Mouse (Mus musculus) intestine, embryonic 15.5 days (tissue): ENCODE measurements around the gene Cdh22. TPM values are rescaled to one million over a fixed set of nuclear protein-coding genes. Genes with fewer than 3 reads are reported as not detected.

Source experiments
- ATAC-seq: fragments of 200-750 bp; cut with Nextera tagmentation; 2 replicates; pipeline ENCODE4 v1.8.0; 2017; ENCODE audit warnings: moderate TSS enrichment, moderate library complexity
- H3K27ac ChIP-seq: fragments of 300-500 bp; sonication (generic); 2 replicates; pipeline ENCODE4 v1.5.1; 2015; ENCODE audit warnings: mild to moderate bottlenecking, inconsistent platforms
- H3K27me3 ChIP-seq: fragments of 300-500 bp; sonication (generic); replicated peaks from 2 replicates; pipeline ENCODE4 v1.6.1; 2015; ENCODE audit warnings: inconsistent platforms
- H3K36me3 ChIP-seq: fragments of 300-500 bp; sonication (generic); 2 replicates; pipeline ENCODE4 v1.6.1; 2015; ENCODE audit warnings: inconsistent platforms
- H3K4me1 ChIP-seq: fragments of 300-500 bp; sonication (generic); replicated peaks from 2 replicates; pipeline ENCODE4 v1.6.1; 2015; ENCODE audit warnings: inconsistent platforms
- H3K4me2 ChIP-seq: fragments of 300-500 bp; sonication (generic); replicated peaks from 2 replicates; pipeline ENCODE4 v1.6.1; 2015; ENCODE audit warnings: mild to moderate bottlenecking, inconsistent platforms
- H3K4me3 ChIP-seq: fragments of 300-500 bp; sonication (generic); replicated peaks from 2 replicates; pipeline ENCODE4 v1.5.1; 2015; ENCODE audit warnings: inconsistent platforms
- H3K9ac ChIP-seq: fragments of 300-500 bp; sonication (generic); 2 replicates; pipeline ENCODE4 v1.6.1; 2015; ENCODE audit warnings: inconsistent platforms
- H3K9me3 ChIP-seq: fragments of 300-500 bp; sonication (generic); 2 replicates; pipeline ENCODE4 v1.6.1; 2016; ENCODE audit warnings: inconsistent platforms
- WGBS: fragments of 180-500 bp; shearing (Covaris S2); methylation state at CpG from one replicate; pipeline ENCODE4 v1.1.7; 2015; 5-methylcytosine and 5-hydroxymethylcytosine counted together
- polyA plus RNA-seq: library from polyadenylated mRNA; unstranded; fragments of >200 nt; fragmentation: Nextera tagmentation; extraction: Ambion mirVana; gene quantifications from 2 replicates; pipeline ENCODE4 v1.2.1, GENCODE M21; 2015

Gene Cdh22
- polyA plus RNA-seq, 1 experiment from 2014 or later = 0.62 TPM

- Histone ChIP-seq H3K4me2 (no peak overlapping the region), H3K27ac (no peak overlapping the region), H3K36me3 (no peaks in the 10 kb centered on the region), H3K27me3 (peaks cover 79% of the 10 kb centered on the region), H3K4me3 (no peak overlapping the region), H3K9ac (no peak overlapping the region), H3K9me3 (no peaks in the 10 kb centered on the region), H3K4me1 (no peaks in the 10 kb centered on the region)
- ATAC-seq = no peak
- 5% methylated on average over 11 of the region's 11 CpGs for whole genome bisulfite sequencing
Observed at GRCm38 (mm10) chr2:165243122-165243720, 8.6 kb upstream of the Cdh22 start.

GRCm38 (mm10) chr2:165242575-165242974, 7.9 kb upstream of the Cdh22 start:
- Histone ChIP-seq H3K4me2 (no peak overlapping the region), H3K27me3 (peaks cover 83% of the 10 kb centered on the region), H3K9me3 (no peaks in the 10 kb centered on the region), H3K27ac (no peak overlapping the region), H3K4me3 (no peak overlapping the region), H3K36me3 (no peaks in the 10 kb centered on the region), H3K4me1 (no peaks in the 10 kb centered on the region), H3K9ac (no peak overlapping the region)
- no peak for ATAC-seq
- WGBS = 3% methylated on average over 13 of the region's 13 CpGs

GRCm38 (mm10) chr2:165241786-165242185, 7.1 kb upstream of the Cdh22 start:
- Histone ChIP-seq H3K27me3 (peaks cover 87% of the 10 kb centered on the region), H3K4me3 (no peak overlapping the region), H3K4me2 (no peak overlapping the region), H3K27ac (no peak overlapping the region), H3K36me3 (no peaks in the 10 kb centered on the region), H3K4me1 (no peaks in the 10 kb centered on the region), H3K9ac (no peak overlapping the region), H3K9me3 (no peaks in the 10 kb centered on the region)
- 46% methylated on average over 7 of the region's 7 CpGs for WGBS
- ATAC-seq = no peak

DNA sequence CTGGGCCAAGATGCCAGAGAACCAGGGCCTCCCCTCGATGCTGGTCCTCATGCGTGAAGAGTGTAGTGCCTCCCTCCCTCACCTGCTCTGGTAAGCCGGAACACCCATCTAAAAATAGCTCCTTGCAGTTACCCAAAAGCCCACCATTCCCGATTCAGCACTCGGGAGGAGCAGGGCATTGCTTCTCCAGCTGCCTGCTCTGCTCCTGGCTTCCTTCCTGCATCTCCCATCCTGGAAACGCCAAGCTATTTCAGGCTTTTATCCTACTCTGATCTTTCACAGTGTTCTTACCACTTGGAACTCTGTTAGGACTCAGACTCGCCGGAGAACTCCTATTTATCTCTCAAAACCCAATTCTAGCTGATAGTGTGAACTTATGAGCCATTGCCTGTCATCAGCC, 5.7 kb upstream of the Cdh22 start:
- H3K36me3 ChIP-seq = no peaks in the 10 kb centered on the region
- H3K27ac ChIP-seq = no peak overlapping the region
- H3K27me3 ChIP-seq = peaks cover 90% of the 10 kb centered on the region
- H3K9me3 ChIP-seq = no peaks in the 10 kb centered on the region
- ATAC-seq = no peak
- H3K4me1 ChIP-seq = no peaks in the 10 kb centered on the region
- no peak overlapping the region for H3K9ac ChIP-seq
- H3K4me2 ChIP-seq = no peak overlapping the region
- no peak overlapping the region for H3K4me3 ChIP-seq
- 31% methylated on average over 8 of the region's 8 CpGs for WGBS

- H3K27ac ChIP-seq = no peak overlapping the region
- no peaks in the 10 kb centered on the region for H3K9me3 ChIP-seq
- ATAC-seq = no peak
- no peaks in the 10 kb centered on the region for H3K36me3 ChIP-seq
- no peak overlapping the region for H3K9ac ChIP-seq
- peaks cover 5% of the 10 kb centered on the region; the same call in 1 of the 2 replicates for H3K4me1 ChIP-seq
- H3K4me3 ChIP-seq = no peak overlapping the region
- H3K4me2 ChIP-seq = no peak overlapping the region
- 7% methylated on average over 15 of the region's 15 CpGs for WGBS
- H3K27me3 ChIP-seq = peaks cover 94% of the 10 kb centered on the region
Observed at GRCm38 (mm10) chr2:165239533-165240144, 5.0 kb upstream of the Cdh22 start.

DNA sequence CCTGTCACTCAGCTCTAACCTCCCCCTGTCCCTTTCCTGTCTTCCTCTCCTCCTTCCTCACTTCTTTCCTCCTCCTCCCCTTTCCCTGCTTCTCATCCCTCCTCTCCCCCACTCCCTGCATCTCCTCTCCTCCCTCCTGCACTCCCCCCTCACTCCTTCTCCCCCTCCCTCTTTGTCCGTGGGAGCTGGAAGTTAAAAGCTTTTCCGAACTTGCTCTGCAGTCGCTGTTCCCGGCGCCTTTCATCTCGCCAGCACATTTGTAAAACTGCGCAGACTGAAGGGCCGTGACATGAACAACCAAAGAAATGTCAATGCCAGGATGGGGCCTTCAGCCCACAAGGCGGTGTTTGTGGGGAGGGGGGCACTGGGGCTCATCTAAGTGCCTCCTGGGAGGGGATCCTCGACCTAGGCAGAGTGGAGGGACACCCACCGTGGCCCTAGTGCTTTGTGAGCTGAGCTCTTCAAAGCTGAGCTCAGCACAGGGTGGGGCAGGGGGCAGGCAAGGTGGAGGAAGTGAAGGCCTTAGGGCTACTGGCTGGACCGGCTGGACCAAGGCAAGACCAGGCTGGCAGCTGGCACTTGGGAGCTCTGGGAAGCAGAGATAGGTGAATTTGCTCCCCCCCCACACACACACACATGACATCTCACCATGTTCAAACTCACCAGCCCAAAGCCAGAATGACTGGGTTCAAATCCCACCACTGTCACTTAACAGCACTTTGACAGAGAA, 3.9 kb upstream of the Cdh22 start:
- peaks cover 95% of the 10 kb centered on the region for H3K27me3 ChIP-seq

DNA sequence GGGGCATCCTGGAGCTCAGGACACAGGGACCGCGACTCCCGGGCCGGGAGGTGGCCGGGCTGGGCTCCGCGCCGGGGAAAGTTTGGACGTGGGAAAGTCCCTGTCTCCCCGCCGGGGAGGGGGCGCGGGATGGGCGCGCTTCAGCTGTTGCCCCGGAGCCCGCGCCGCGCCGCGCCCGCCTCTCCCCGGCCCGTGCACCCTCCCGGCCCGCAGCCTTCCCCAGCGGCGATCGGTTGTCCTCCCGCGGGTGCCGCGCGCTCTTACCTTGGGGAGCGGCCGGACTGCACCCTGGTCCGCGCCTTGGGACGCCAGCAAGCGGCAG, 401 bp downstream of the Cdh22 start:
- no peaks in the 10 kb centered on the region for H3K36me3 ChIP-seq

More for the DNA sequence above, 3.9 kb upstream of the Cdh22 start:
- Histone ChIP-seq H3K4me3 (no peak overlapping the region), H3K4me1 (peaks cover 14% of the 10 kb centered on the region), H3K4me2 (no peak overlapping the region), H3K9me3 (no peaks in the 10 kb centered on the region), H3K9ac (no peak overlapping the region), H3K27ac (no peak overlapping the region), H3K36me3 (no peaks in the 10 kb centered on the region)
- no peak for ATAC-seq
- 10% methylated on average over 12 of the region's 12 CpGs for WGBS

GRCm38 (mm10) chr2:165233491-165234290, 962 bp downstream of the Cdh22 start:
- 2% methylated on average over 82 of the region's 82 CpGs for WGBS

More for the DNA sequence above, 401 bp downstream of the Cdh22 start:
- H3K4me2 ChIP-seq = peak overlapping the region; percentile 97
- WGBS = under 1% methylated on average over 38 of the region's 41 CpGs
- peak; percentile 67; the same call in 1 of the 2 replicates for ATAC-seq
- H3K27me3 ChIP-seq = peaks cover 92% of the 10 kb centered on the region
- H3K9ac ChIP-seq = peak overlapping the region; percentile 47
- peak overlapping the region; percentile 54 for H3K4me3 ChIP-seq
- no peak overlapping the region for H3K27ac ChIP-seq
- H3K4me1 ChIP-seq = peaks cover 18% of the 10 kb centered on the region
- H3K9me3 ChIP-seq = no peaks in the 10 kb centered on the region

DNA sequence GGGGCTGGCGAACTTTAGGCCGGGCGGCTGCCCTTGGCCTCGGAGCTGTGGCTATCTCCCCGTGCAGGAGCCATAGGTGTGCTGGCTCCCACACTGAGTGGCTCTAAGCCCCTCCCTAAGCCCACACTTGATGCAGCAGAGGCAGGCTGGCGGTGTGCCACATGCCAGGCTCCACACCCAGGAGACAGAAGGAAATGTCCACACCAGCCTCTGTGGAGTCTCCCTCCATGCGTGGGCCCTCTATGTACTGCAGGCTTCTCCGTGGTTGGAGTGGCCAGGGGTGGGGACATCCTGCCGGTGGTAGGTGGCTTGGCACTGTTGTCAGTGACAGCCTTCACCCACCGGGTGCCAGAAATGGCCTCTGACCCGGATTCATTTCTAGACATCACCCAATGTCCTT, 5.6 kb downstream of the Cdh22 start:
- H3K9me3 ChIP-seq = no peaks in the 10 kb centered on the region
- H3K4me3 ChIP-seq = no peak overlapping the region
- H3K27me3 ChIP-seq = peaks cover 67% of the 10 kb centered on the region
- no peaks in the 10 kb centered on the region for H3K36me3 ChIP-seq
- 88% methylated on average over 11 of the region's 11 CpGs for WGBS
- H3K9ac ChIP-seq = no peak overlapping the region
- no peak overlapping the region for H3K27ac ChIP-seq
- H3K4me1 ChIP-seq = peaks cover 9% of the 10 kb centered on the region
- no peak for ATAC-seq
- no peak overlapping the region for H3K4me2 ChIP-seq

More at GRCm38 (mm10) chr2:165233491-165234290, 962 bp downstream of the Cdh22 start:
- Histone ChIP-seq H3K4me1 (peaks cover 18% of the 10 kb centered on the region), H3K4me2 (peak overlapping the region; percentile 97), H3K4me3 (peak overlapping the region; percentile 54), H3K27me3 (peaks cover 92% of the 10 kb centered on the region), H3K9ac (peak overlapping the region; percentile 47), H3K27ac (no peak overlapping the region), H3K9me3 (no peaks in the 10 kb centered on the region), H3K36me3 (no peaks in the 10 kb centered on the region)
- ATAC-seq = peak; percentile 19; the same call in 1 of the 2 replicates

DNA sequence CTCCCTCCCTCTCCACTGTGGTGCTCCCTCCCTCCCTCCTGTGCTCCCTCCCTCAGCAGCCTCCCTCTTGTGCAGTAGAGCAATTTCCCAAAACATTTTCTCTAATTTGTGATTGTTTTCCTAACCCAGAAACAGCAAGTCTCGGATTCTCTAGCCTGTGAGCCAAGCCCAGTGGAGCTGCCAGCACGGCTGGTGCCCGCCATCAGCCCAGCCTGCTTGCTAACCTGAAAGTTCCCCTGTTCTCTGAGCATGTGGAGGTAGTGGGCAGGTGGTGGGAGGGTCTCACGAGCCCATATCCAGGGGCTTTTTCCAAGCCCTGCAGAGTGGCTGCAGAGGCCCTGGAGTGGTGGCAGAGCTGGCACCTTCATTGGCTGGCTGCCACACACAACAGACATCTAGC, 10.8 kb downstream of the Cdh22 start:
- Histone ChIP-seq H3K27me3 (peaks cover 60% of the 10 kb centered on the region), H3K9me3 (no peaks in the 10 kb centered on the region), H3K36me3 (no peaks in the 10 kb centered on the region), H3K4me1 (no peaks in the 10 kb centered on the region), H3K27ac (no peak overlapping the region), H3K9ac (no peak overlapping the region), H3K4me3 (no peak overlapping the region), H3K4me2 (no peak overlapping the region)
- WGBS = 70% methylated on average over 4 of the region's 4 CpGs
- no peak for ATAC-seq

DNA sequence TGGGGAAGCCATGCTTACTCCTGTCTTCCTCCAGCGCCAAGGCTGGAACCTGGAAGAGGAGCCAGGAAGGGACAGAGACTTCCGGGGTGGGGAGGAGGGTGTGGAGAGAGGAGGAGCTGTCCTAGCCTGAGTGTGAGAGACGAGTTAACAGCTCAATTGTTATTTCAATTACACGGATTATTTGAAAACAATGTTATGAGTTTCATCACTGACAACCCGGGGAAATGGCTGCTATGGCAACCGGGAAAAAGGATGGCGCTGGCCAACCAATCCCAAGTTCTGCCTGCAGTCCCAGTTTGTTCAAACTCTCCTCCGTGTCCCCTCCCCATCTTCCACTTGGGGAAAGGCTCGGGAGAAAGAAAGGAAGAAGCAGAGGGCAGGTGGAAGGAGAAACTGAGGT, 12.7 kb downstream of the Cdh22 start:
- Histone ChIP-seq H3K4me2 (no peak overlapping the region), H3K9me3 (no peaks in the 10 kb centered on the region), H3K4me3 (no peak overlapping the region), H3K4me1 (no peaks in the 10 kb centered on the region), H3K36me3 (no peaks in the 10 kb centered on the region), H3K9ac (no peak overlapping the region), H3K27me3 (peaks cover 59% of the 10 kb centered on the region), H3K27ac (no peak overlapping the region)
- ATAC-seq = no peak
- WGBS = 6% methylated on average over 9 of the region's 9 CpGs

DNA sequence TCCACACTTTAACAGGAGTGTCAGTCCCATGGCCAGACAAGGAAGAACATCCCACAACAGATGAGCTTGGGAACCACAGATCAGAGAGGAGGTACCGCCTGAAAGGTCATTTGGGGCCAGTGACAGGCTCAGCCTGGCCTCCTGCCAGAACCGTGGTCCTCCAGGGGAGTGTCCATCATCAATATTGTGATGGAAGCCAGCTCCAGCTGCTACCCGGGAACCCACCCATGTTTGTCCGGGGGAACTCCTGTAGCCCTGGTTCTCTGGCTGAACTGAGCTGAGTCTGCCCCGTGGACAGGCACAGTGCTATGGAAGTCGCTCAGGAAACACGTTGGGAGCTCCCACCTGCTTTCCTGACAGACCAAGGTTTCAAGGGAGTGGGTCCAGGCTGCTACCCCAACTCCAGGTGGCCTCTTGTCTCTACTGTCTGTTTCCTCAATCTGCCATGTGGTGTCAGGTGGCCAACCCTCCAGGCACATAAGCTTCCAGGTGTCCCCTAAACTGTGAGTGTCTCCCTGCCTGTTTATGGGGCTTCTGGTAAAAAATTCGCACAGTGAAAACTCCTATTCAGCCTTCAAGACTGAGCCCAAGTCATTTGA, 14.2 kb downstream of the Cdh22 start:
- Histone ChIP-seq H3K9me3 (no peaks in the 10 kb centered on the region), H3K27ac (no peak overlapping the region), H3K27me3 (peaks cover 69% of the 10 kb centered on the region), H3K36me3 (no peaks in the 10 kb centered on the region), H3K9ac (no peak overlapping the region), H3K4me3 (no peak overlapping the region), H3K4me1 (peaks cover 4% of the 10 kb centered on the region), H3K4me2 (no peak overlapping the region)
- WGBS = 56% methylated on average over 8 of the region's 8 CpGs
- ATAC-seq = no peak
